Mouse (Mus musculus) heart, postnatal 0 days (tissue): ENCODE measurements around the gene Gabbr2. TPM values are rescaled to one million over a fixed set of nuclear protein-coding genes. Genes with fewer than 3 reads are reported as not detected.

Experiments used
- ATAC-seq: fragments of 200-750 bp; cut with Nextera tagmentation; 2 replicates; pipeline ENCODE4 v1.8.0; 2017; ENCODE audit warnings: low read depth, moderate number of reproducible peaks, moderate library complexity; ENCODE audit not compliant: insufficient read depth
- DNase-seq: peaks from one replicate; pipeline ENCODE4 v3.0.0-alpha.2; 2016; ENCODE audit warnings: low spot score
- H3K27ac ChIP-seq: fragments of 300-500 bp; sonication (generic); 2 replicates; pipeline ENCODE4 v1.5.1; 2014; ENCODE audit warnings: low read depth, mild to moderate bottlenecking
- H3K27me3 ChIP-seq: fragments of 300-500 bp; sonication (generic); 2 replicates; pipeline ENCODE4 v1.6.1; 2014; ENCODE audit warnings: low read length, mixed read lengths; ENCODE audit not compliant: control insufficient read depth, insufficient read depth
- H3K36me3 ChIP-seq: fragments of 300-500 bp; sonication (generic); replicated peaks from 2 replicates; pipeline ENCODE4 v1.6.1; 2014; ENCODE audit warnings: low read length, mixed read lengths; ENCODE audit not compliant: control insufficient read depth, insufficient read depth
- H3K4me1 ChIP-seq: fragments of 300-500 bp; sonication (generic); 2 replicates; pipeline ENCODE4 v1.6.1; 2014; ENCODE audit warnings: antibody characterized with exemption; ENCODE audit not compliant: control insufficient read depth, insufficient read depth
- H3K4me2 ChIP-seq: fragments of 300-500 bp; sonication (generic); 2 replicates; pipeline ENCODE4 v1.6.1; 2014; ENCODE audit warnings: low read depth, mild to moderate bottlenecking, low read length, moderate library complexity
- H3K4me3 ChIP-seq: fragments of 300-500 bp; sonication (generic); 2 replicates; pipeline ENCODE4 v1.5.1; 2014; ENCODE audit warnings: low read depth, low read length
- H3K9ac ChIP-seq: fragments of 300-500 bp; sonication (generic); replicated peaks from 2 replicates; pipeline ENCODE4 v1.6.1; 2014; ENCODE audit warnings: low read depth, low read length, mixed read lengths
- H3K9me3 ChIP-seq: fragments of 300-500 bp; sonication (generic); replicated peaks from 2 replicates; pipeline ENCODE4 v1.6.1; 2016; ENCODE audit warnings: low read length; ENCODE audit not compliant: control insufficient read depth
- CTCF ChIP-seq: IDR thresholded peaks from 2 replicates; pipeline ENCODE4 v1.5.1; 2016; ENCODE audit warnings: antibody characterized with exemption, control low read depth, low read depth
- EP300 ChIP-seq: IDR thresholded peaks from 2 replicates; pipeline ENCODE4 v1.6.1; 2016; ENCODE audit warnings: antibody characterized with exemption, low read depth
- WGBS: fragments of 180-500 bp; shearing (Covaris S2); extraction: QIAGEN DNeasy Blood & Tissue Kit; methylation state at CpG from one replicate; pipeline ENCODE4 v1.1.7; 2014; 5-methylcytosine and 5-hydroxymethylcytosine counted together
- polyA plus RNA-seq: library from polyadenylated mRNA; unstranded; fragments of >200 nt; fragmentation: Nextera tagmentation; extraction: Ambion mirVana; gene quantifications from 2 replicates; pipeline ENCODE4 v1.2.1, GENCODE M21; 2015
- total RNA-seq: library from RNA; depleted of rRNA; stranded (reverse); fragments of >200 nt; gene quantifications from 2 replicates; pipeline ENCODE4 v1.2.3, GENCODE M21; 2014; ENCODE audit warnings: low replicate concordance

Gene Gabbr2
- total and polyA plus RNA-seq, 2 experiments from 2014 or later, result 0.07 TPM; not detected in 1

- H3K4me2 ChIP-seq, result no peak overlapping the region
- TF ChIP-seq CTCF, result no peak
- TF ChIP-seq EP300, result no peak
These were observed 281.7 kb downstream of the Gabbr2 start for GRCm38 (mm10) chr4:46710018-46710417.

GRCm38 (mm10) chr4:46709492-46709891 is 282.2 kb downstream of the Gabbr2 start:
- TF ChIP-seq CTCF, result no peak
- no peak for TF ChIP-seq EP300
- WGBS, result 86% methylated on average over 7 of the region's 7 CpGs
- Histone ChIP-seq H3K4me1 (no peaks in the 10 kb centered on the region), H3K36me3 (no peaks in the 10 kb centered on the region), H3K4me2 (no peak overlapping the region), H3K27me3 (no peaks in the 10 kb centered on the region), H3K27ac (no peak overlapping the region), H3K4me3 (no peak overlapping the region), H3K9me3 (no peaks in the 10 kb centered on the region), H3K9ac (no peak overlapping the region)
- DNase-seq, result no peak
- ATAC-seq, result no peak

More at GRCm38 (mm10) chr4:46710018-46710417, 281.7 kb downstream of the Gabbr2 start:
- WGBS, result 82% methylated on average over 6 of the region's 6 CpGs
- Histone ChIP-seq H3K4me1 (no peaks in the 10 kb centered on the region), H3K4me3 (no peak overlapping the region), H3K9me3 (no peaks in the 10 kb centered on the region), H3K27me3 (no peaks in the 10 kb centered on the region), H3K27ac (no peak overlapping the region), H3K36me3 (no peaks in the 10 kb centered on the region), H3K9ac (no peak overlapping the region)
- DNase-seq (no peak), ATAC-seq (no peak)

- H3K36me3 ChIP-seq, result no peaks in the 10 kb centered on the region
- H3K9ac ChIP-seq, result no peak overlapping the region
- DNase-seq (no peak), ATAC-seq (no peak)
- H3K27ac ChIP-seq, result no peak overlapping the region
- WGBS, result 77% methylated on average over 12 of the region's 12 CpGs
- TF ChIP-seq CTCF (peak; percentile 26; the same call in 1 of the 2 replicates), EP300 (no peak)
- no peaks in the 10 kb centered on the region for H3K4me1 ChIP-seq
- no peaks in the 10 kb centered on the region for H3K27me3 ChIP-seq
- H3K4me3 ChIP-seq, result no peak overlapping the region
- no peak overlapping the region for H3K4me2 ChIP-seq
- no peaks in the 10 kb centered on the region for H3K9me3 ChIP-seq
These were observed 285.9 kb downstream of the Gabbr2 start for GRCm38 (mm10) chr4:46705739-46706138.

GRCm38 (mm10) chr4:46703146-46703545 is 288.5 kb downstream of the Gabbr2 start:
- TF ChIP-seq EP300 (no peak), CTCF (no peak)
- Histone ChIP-seq H3K9me3 (no peaks in the 10 kb centered on the region), H3K4me3 (no peak overlapping the region), H3K27ac (no peak overlapping the region), H3K27me3 (no peaks in the 10 kb centered on the region), H3K36me3 (no peaks in the 10 kb centered on the region), H3K9ac (no peak overlapping the region), H3K4me1 (no peaks in the 10 kb centered on the region), H3K4me2 (no peak overlapping the region)
- DNase-seq (no peak), ATAC-seq (no peak)
- 88% methylated on average over 10 of the region's 10 CpGs for WGBS

- Histone ChIP-seq H3K9me3 (no peaks in the 10 kb centered on the region), H3K27ac (no peak overlapping the region), H3K36me3 (no peaks in the 10 kb centered on the region), H3K4me1 (no peaks in the 10 kb centered on the region), H3K9ac (no peak overlapping the region), H3K4me2 (no peak overlapping the region), H3K4me3 (no peak overlapping the region), H3K27me3 (no peaks in the 10 kb centered on the region)
- WGBS, result 73% methylated on average over 10 of the region's 10 CpGs
- ATAC-seq, result no peak
- no peak for DNase-seq
- TF ChIP-seq EP300 (no peak), CTCF (no peak)
These were observed 291.4 kb downstream of the Gabbr2 start for GRCm38 (mm10) chr4:46700223-46700651.

GRCm38 (mm10) chr4:46696467-46696866 is 295.2 kb downstream of the Gabbr2 start:
- H3K4me3 ChIP-seq, result no peak overlapping the region
- 41% methylated on average over 6 of the region's 6 CpGs for WGBS
- ATAC-seq (no peak), DNase-seq (no peak)
- TF ChIP-seq EP300 (no peak), CTCF (no peak)
- H3K4me2 ChIP-seq, result no peak overlapping the region
- no peak overlapping the region for H3K9ac ChIP-seq
- no peak overlapping the region for H3K27ac ChIP-seq
- H3K27me3 ChIP-seq, result no peaks in the 10 kb centered on the region
- H3K9me3 ChIP-seq, result no peaks in the 10 kb centered on the region
- no peaks in the 10 kb centered on the region for H3K4me1 ChIP-seq
- no peaks in the 10 kb centered on the region for H3K36me3 ChIP-seq
